Mouse (Mus musculus) spleen, adult 18-20 months (tissue): ENCODE measurements around the gene Gm6899.

Source experiments
- DNase-seq, 2 experiments: peaks; one replicate each; pipeline ENCODE4 v3.0.0; 2022; ENCODE audit warnings: mixed read lengths in 2 of 2

Gene Gm6899

DNA sequence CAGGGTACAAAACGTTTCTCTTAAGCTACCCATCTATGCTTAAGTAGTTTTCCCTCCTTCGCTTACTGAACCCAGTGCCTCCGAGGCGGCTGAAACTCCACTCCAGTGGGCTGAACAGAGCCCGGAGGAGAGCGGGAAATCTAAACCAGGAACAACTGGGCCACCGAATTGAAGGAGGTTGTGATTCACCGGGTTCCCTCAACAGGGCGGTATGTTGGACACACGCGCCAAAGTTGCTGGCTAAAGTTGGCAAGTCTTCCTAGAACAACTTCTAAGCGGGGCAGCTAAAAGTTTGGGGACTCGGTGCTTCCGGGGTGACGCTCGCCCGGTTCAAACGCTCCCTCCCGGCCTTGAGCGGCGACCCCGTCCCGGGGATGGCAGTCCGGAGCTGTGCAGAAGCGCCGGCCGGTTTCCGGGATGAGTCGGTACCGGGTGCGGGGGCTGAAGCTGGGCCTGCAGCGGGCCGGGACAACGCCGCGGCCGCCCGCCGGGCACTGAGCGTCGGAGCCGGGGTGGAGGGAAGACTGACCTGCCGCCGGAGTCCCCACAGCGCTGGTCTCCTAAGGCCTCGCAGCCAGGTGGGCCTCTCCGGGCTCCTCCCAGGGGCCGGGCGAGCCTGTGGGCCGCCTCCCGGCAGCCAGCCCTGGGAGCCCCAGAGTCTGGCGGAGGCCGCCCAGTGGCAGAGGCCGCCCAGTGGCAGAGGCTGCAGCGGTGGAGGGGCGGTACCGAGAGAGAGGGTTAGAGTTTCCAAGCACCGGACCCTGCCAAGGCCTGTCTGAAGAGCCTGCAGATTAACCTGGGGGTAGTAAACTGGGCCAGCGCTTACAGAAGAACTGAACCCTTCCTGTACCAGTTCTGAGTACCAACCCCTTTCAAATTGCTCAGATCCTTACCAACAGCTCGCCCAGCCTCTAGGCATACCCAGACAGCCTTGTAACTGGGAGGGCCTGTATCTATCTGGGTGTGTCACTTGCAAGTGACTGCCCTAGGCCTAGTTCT is at the start of gene Gm6899, which contains the start of gene Vrk2:
Gene Gm6899, plus strand, starts transcription at position 181 of the 999 bp plus-strand sequence.
Gene Vrk2, minus strand, starts transcription at position 939 of the 999 bp plus-strand sequence.
- DNase-seq = peak; percentile 77 to 79

DNA sequence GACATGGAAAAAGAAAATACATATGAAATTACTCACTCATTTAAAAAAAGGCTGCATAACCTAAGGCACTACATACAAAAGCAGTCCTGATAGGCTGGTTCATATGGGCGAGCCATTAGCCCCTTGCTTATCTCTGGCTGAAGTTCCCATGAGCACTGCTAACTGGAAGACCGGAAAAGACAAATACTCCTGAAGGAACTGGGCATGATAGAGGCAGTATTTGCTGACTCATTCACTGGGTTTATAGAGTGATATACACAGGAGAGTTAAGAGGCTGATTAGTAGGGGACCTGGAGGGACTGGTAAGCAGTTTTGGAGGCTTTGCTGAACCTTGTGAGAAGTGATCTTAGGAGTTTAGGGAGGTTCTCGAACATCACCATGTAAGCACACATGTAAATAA is 41.5 kb upstream of the Gm6899 start:
- DNase-seq = no peak

DNA sequence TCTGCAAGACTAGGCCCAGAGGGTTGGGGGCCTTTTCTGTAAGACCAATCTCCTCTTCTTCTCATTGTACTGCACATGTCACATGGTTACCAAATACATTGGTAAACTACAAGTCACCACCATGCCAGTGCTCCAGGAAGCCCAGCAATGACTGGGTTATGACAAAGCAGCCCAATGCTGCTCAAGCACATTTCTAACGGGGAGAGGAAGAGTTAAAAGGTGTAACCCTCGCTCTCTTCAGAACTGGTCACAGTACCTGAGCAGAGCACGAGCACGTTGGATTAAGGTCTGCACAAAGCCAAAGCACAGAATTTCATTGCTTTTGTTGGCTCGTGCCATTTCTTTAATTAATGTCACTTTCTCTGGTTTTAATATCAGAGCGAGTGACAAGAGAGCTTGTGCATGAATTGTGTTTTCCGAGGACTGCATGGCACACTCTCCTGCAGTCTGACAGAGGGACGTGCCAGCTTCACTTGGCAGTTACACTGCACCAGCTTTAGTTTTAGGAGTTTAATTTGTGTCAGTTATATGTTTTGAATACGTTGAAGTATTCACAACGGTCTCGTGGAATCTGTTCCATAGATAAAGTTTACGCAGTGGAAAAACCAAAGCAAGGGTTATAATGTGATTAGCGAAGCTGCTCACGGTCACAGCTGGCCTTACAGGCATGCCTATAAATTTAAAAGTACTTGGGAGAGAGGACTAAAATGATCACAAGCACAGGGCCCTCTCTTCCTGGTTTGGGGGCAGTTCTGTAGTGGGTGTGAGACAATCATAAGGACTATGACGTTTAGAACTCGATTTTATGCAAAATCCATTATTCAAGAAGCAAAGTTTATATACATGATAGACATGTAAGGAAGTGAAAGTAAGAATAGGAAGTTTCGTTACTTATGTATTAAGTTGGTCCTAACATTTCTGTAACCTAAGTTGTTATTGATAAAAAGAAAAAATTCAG is 7.4 kb upstream of the Gm6899 start:
- DNase-seq = no peak

DNA sequence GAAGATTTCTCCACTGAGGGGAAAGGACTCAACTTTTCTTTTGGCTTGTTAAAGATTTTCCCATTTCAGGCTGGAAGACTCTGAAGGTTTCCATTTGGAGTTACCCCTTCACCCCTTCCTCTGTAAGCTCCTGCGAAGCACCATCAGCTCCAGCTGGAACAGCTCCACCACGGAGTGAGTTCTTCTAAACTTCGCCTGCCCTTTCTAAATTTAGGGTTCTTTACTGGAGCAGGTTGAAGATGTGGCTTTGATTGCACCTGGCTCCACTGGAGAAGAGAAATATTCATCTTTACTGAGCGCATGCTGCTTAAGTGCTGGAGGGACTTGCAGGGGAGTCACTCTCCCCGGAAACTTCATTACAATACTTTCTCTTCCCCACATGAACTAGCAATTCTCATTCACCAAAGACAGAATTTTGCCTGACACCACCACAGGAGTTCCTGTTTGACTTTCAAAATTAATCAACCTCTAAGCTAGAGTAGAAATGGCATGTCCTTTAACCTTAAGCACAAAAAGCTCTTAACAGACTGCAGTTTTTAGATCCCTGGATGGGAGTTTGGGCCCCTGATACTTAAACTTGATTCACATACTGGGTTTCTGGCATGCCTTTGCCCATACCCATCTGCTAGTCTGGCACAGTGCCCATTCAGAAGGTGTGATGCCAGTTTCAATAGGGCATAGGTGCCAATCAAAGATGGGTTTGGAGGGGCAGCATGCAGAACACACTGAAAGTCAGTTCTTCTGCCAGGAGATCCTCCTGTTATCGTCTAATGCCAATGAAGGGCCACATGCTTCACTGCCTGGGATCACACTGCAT is 6.5 kb upstream of the Gm6899 start:
- peak in 1 of 2 experiments; percentile 27 for DNase-seq

DNA sequence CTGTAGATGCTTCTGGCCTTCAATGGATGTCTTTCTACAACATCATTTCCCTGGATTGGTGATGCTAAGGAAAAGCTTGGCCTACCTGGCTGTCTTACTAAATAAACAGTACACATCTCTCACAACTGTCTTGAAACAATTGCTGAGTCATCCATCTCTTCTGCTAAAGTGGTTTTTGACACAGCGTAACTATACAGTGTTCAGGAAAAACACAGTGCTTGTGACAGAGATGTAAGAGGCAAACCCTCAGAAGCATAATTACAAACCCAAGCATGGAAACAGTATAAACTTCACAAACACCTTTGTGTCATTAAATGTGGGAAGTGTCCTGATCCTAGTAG is 5.9 kb upstream of the Gm6899 start:
- no peak for DNase-seq

DNA sequence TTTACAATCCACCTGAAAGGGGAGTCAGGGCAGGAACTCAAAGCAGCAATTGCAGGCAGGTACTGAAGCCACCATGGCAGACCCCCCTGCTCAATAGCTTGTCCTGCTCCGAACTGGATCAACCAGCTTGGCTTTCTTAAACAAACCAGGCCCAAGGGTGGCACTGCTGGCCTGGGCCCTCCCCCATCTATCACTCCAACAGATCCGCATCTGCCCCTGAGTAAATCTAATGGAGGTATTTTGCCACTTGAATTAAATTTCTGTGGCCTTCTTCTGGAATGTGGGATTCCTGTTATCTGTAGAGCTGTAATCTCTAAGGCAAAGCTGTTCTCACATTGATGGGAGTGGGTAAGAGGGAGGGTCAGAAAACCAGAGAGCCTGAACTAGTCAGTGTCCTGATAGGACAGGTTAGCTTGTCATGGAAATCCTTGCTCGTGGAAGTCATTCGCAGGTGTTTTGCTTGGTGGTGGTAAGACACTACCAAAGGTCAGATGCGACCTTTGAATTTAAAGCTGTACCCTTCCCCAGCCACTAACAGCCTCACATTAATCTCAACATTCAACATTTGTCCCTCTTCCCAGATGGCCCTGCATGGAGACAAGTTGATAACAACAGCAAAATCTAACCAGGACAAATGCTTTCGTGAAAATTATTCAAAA is 517 bp upstream of the Gm6899 start:
- no peak for DNase-seq

DNA sequence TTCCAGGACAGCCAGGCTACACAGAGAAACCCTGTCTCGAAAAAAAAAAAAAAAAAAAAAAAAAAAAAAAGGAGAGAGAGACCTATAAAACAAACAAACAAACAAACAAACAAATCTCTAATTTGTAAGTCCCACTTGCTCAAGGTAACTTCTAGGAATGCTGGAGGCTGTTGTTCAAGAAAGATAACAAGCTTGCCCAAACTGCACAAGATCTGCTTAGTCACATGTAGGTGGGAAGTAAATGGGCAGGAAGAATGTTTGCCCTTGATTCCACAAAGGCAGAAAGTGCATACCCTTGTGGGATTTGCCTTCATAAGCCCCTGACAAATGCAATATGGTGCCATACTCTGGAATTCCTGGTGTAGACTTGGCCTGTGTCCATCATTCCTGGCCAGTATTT is 1.4 kb downstream of the Gm6899 start:
- no peak for DNase-seq

DNA sequence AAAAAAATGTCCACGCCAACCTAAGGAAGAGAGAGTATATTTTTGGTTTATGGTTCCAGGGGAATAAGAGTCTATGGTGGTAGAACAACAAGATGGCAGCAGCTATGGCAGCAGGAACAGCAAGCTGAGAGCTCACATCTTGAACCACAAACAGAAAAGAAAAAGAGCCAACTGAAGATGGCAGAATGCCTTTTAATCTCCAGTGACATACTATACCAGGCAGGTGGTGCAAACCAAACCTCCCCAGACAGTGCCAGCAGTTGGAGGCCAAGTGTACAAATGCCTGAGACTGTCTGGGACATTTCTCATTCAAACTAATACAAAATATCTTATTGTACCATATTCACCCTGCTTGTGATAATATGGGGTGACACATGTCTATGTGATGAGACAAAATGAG is 3.1 kb downstream of the Gm6899 start:
- DNase-seq = no peak

DNA sequence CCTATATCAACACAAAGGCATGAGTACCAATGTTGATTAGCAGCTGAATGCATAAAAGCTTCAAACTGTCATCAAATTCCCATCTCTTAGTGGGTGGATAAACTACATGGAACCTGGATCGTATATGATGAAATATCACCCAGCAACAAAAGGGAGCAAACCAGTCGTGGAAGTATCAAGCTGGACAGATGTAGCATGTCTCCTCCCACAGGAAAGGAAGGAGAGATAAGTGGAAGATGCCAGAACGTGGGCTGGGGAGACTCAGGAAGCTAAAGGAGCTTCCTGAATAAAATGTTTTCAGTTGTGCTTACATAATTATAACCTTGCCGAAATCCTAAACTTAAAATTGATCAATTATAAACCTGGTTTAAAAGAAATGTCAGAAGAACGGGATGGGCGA is 4.1 kb downstream of the Gm6899 start:
- DNase-seq = no peak

DNA sequence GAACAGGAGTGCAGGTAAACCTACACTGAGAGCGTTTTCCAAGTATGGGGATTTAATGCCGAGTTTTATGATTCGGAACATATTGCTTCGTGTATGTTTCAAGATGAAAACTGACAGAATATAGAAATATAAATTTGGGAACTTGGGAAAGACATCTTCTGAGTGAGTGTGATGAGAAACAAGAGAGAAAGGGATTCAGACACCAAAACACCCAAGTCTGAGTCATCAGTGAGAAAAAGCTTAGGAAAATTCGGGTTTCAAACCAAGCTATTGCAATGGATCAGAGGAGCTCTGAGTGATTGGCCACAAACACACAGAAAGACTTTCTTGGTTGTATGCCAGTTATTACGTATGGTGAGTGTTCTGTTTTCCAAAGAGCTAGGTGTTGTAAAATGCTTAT is 4.7 kb downstream of the Gm6899 start:
- DNase-seq = no peak

DNA sequence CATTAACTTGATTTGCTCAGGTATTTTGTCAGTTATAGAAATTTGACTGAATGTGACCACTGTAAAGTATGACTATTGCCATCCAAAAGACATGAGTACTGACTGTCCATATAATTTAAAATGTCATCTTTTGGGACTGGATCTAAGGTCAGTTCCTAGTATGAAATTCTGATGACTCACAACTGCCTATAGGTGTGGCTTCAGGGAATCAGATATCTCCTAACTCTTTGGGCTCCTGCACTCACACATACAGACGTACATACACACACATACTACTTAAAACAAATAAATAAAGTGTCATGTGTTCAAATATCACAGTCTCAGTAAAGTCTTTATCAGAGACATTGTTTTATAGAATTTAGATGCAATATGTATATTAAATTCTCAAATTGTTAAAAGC is 5.8 kb downstream of the Gm6899 start:
- no peak for DNase-seq

DNA sequence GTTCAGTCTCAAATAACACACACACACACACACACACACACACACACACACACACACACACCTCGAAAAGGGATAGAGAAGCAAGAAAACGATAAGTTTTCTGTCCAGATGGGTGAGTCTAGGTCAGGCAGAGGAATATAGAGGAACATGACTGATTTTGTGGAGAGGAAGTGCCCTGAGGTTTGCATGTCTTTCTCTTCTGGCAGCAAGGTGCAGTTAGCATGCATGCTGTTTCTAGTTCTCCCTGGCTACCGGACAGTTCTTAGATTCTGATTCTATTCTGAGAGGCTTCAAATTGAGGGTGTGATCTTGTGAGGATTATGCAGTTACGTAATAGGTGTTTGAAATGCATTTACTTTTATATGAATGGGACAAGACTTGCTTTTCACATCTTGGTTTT is 7.7 kb downstream of the Gm6899 start:
- DNase-seq = no peak

DNA sequence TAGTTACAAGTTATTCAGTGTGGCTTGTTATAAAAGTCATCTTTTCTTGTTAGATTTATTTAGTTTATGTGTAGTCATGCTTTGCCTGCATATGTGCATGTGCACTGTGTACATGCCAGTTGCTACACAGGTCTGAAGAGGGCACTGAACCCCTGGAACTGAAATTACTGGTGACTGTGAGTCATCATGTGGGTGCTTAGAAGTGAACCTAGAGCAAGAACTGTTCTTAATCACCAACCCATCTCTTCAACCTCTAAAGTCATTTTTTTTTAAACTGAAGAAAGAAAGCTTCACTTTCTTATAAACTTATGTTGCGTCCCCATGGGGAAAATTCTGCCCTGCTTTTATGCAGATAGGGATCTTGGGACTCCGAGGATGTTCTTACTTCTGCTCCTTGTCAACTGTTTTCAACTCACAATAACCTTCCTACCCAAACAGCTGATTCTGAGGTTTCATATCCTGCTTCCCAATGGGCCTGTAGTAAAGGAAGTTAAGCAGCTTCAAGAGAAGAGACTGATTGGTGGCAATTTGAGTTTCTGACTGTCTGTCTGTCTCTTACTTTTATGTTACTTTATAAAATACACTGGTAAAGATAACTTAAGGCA is 8.6 kb downstream of the Gm6899 start:
- no peak for DNase-seq

DNA sequence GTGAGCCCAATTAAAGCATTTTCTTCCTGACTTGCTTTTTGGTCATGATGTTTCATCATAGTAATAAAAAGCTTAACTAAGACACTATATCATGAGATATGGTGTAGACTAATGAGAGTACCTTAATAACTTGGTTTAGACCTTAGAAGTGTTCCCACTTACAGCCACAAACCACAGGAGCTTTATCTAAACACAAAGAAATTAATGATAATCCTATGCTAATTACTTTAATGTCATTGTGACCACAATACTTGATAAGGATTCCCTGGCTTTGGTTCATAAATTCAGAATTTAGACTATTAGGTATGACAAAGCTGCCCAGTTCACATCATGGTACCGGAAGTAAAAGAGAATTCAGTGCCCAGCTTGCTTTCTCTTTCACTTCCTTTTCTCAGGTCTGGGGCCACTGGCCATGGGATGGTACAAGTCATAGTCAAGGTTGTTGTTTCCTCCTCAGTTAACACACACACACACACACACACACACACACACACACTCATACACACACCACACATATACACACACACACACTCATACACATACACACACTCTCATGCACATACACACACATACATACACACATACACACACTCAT is 11.1 kb downstream of the Gm6899 start:
- no peak for DNase-seq

DNA sequence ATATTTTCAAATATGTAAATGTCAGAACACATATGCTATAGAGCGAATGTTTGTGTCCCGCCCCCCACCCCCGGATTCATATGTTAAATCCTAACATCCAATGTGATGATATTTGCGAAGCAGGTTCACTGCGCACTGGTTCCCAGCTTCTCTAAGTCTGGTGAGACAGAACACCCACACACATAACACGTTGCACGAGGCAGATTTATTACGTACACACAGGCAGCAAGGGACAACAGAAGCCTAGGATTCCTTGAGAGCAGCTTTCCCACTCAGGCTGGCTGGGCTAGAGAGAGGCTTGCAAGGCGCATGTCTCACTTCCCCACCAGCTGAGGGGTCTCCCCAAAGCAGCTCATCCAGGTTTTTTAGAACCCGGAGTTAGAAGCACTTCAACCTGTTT is 15.8 kb downstream of the Gm6899 start:
- no peak for DNase-seq

DNA sequence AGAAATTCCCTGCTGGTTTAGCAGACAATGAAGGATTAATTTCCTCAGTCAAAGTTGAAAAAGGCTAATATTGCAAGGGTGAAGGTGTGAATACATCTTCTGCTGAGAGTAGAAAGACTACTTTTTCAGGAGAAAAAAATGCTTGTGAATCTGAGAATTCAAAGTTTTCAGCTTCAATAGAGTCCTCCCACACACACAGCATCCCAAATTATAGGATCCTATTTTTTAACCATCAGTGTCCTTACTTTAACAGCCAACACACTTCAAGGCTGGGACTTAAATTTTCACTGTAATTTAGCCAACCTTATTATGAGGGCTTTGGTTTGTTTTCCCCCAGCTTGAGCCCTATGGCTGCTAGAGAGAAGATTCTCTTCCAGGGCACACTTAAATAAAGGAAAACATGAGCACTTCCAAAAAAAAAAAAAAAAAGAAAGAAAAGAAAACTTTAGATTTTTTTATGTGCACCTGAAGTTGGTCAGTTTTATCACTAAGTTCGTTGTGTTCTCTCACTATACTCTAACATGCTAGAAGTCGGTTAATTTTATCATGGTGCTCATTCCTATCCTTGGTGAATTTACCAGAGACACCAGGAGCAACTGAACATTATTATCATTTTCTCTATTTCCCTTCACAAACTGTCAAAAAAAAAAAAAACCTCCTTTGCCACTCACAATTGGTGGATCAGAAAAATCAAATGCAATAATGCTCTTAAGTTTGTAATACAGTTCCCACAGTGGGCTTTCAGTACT is 25.6 kb downstream of the Gm6899 start:
- DNase-seq = no peak

DNA sequence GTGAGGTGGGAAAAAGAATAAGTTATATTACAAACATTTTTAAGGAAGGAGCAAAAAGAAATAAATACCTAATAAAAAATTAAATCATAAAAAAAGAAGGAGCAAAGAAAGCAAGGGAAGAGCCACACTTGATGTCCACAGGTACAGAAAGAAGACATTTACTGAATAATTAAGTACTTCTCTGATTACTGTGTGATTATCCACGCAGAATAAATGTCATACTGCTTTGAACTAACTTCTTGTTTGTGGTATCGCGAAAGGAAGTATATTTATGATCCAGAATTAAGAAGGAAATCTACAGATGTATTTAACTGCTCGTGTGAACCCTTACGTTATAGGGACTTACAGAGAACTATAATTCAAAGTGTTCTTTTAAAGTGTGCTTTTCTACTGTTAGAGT is 29.7 kb downstream of the Gm6899 start:
- no peak for DNase-seq

DNA sequence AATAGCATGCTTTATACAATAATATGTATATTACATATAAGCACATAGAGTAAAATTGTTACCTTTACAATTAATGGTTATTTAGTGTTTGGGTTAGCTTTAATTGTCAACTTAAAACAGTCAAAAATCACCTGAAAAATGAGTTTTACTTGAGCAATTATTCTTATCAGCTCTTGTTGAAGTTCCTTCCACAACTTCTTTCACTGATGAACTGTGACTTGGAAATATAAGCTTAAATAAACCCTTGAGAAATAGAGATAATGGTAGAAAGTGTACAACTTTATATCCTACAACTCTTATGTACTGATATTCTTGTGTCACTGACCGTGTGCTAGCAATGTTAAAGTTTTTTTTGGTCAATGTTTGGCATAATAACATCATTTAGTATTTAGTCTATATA is 43.2 kb downstream of the Gm6899 start:
- no peak for DNase-seq

DNA sequence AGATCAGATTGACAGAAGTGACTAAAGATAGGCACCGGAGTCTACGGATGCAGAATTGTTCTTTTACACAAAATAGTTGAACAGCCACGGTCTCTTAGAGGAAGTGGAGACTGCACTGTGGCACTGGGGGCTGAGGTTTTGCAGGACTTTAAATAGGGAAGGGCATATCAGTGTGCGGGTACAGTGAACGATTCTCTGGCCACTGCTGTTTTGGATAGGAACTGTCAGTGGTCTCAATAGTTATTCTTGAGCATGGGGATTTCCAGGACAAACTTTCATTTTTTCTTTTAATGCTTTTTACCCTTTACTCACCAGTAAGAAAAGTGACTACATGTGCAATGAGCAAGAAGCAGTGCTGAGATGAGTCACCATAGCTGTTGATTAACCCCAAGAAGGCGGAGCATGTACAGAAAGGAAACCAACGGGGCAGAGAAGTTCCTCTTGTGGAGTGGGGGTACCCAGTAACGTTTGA is 47.3 kb downstream of the Gm6899 start:
- peak; percentile 15 to 17 for DNase-seq

DNA sequence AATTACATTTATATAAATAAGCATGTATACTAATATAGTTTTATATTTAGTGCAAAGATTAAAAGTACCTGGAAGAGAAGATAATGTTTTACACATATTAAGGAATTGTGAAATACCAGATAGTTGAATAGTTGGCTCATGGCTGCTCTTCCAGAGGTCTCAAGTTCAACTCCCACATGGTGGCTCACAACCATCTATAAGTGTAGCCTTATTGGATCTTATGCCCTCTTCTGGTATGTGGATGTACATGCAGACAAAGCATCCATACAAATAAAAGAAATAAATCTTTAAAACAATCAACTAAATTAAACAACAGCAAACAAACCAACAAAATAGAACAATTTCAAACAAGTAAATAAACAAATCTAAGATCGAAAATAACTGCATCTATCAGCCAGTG is 49.1 kb downstream of the Gm6899 start:
- DNase-seq = no peak
